Mouse (Mus musculus): ENCODE measurements around the gene Iqgap1. TPM values are rescaled to one million over a fixed set of nuclear protein-coding genes. Genes with fewer than 3 reads are reported as not detected.
"Not testable (repeated sequence)": the region's sequence is repeated elsewhere in the genome, so short reads cannot be mapped to it uniquely, and the experiment has no call there.

The Iqgap1 gene
- polyA plus RNA-seq, 1 experiment from 2014 or later, result 23.5 TPM

DNA sequence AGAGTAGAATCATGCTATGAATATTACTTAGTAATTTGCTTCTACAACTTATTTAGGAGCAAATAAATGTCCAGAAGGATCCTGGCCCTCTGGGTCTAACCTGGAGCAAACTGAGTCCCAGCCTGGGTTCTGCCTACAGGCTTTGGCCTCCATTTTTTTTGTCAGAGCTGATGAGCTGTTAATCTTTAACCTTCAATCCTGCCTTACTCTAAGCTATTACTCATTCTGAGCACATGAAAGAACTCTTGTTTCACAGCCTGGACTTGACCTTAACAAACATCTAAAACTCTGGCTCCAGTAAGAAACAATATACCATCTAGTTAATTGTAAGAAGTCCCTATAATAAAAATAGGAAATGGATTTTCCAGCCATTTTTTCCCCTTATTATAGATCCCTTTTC is 14.0 kb upstream of the Iqgap1 start:
- no peaks in the 10 kb centered on the region for H3K27me3 ChIP-seq (ENCODE audit: control insufficient read depth, insufficient read depth, low read length)
- no peak overlapping the region for H3K27ac ChIP-seq (ENCODE audit: low read depth, low read length)
- H3K9ac ChIP-seq (ENCODE audit: low read length), result no peak overlapping the region
- H3K9me3 ChIP-seq (ENCODE audit: control insufficient read depth, low read length), result no peaks in the 10 kb centered on the region
- ATAC-seq (ENCODE audit: low FRiP score) (no peak), DNase-seq (ENCODE audit: low spot score, missing footprints) (no peak)
- H3K4me1 ChIP-seq (ENCODE audit: control insufficient read depth, insufficient read depth, low read length), result no peaks in the 10 kb centered on the region
- H3K36me3 ChIP-seq (ENCODE audit: control insufficient read depth, insufficient read depth, low read length), result no peaks in the 10 kb centered on the region
- H3K4me3 ChIP-seq (ENCODE audit: low read depth, low read length), result no peak overlapping the region
- no peak overlapping the region for H3K4me2 ChIP-seq

DNA sequence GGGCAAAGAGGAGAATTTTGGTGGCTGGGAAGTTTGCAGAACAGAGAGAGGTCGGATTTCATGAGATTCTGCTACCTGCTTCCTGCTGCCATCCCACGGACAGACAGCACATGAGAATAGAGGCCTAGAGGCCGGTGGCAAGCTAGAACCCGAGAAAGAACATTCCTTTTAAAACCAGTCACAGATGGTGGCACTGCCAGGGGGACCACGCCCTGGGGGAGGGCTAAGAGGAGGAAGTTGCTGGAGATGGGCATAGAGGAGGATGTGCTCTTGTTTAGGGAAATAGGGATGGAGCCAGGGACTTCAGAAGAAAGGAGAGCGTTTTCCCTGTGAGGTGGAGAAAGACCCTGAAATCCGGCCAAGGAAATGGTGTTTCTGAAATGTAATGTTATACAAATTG is 12.5 kb upstream of the Iqgap1 start:
- no peak overlapping the region for H3K4me2 ChIP-seq
- H3K4me3 ChIP-seq (ENCODE audit: low read depth, low read length), result no peak overlapping the region
- H3K9me3 ChIP-seq (ENCODE audit: control insufficient read depth, low read length), result no peaks in the 10 kb centered on the region
- no peak overlapping the region for H3K27ac ChIP-seq (ENCODE audit: low read depth, low read length)
- ATAC-seq (ENCODE audit: low FRiP score) (no peak), DNase-seq (ENCODE audit: low spot score, missing footprints) (no peak)
- no peak overlapping the region for H3K9ac ChIP-seq (ENCODE audit: low read length)
- no peaks in the 10 kb centered on the region for H3K27me3 ChIP-seq (ENCODE audit: control insufficient read depth, insufficient read depth, low read length)
- WGBS, result 44% methylated on average over 7 of the region's 7 CpGs
- H3K4me1 ChIP-seq (ENCODE audit: control insufficient read depth, insufficient read depth, low read length), result no peaks in the 10 kb centered on the region
- H3K36me3 ChIP-seq (ENCODE audit: control insufficient read depth, insufficient read depth, low read length), result no peaks in the 10 kb centered on the region

DNA sequence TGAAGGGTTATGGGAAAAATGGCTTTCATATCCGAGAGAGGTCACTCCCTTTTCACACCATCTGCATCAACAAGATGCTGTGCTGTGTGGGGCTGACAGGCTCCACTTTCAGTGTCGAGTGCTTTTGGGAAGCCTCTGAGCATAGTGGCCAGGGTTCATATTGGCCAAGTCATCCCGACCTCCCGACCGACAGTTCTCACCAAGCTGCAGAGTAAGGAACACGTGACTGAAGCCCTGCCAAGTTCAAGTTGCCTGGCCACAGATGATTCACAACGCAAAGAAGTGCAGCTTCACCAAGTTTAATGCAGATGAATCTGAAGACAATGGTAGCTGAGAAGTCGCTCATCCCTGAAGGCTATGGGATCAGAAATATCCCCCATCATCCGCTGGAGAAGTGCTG is 12.0 kb upstream of the Iqgap1 start:
- Histone ChIP-seq H3K36me3 (ENCODE audit: control insufficient read depth, insufficient read depth, low read length) (no peaks in the 10 kb centered on the region), H3K9ac (ENCODE audit: low read length) (no peak overlapping the region), H3K4me1 (ENCODE audit: control insufficient read depth, insufficient read depth, low read length) (no peaks in the 10 kb centered on the region), H3K4me3 (ENCODE audit: low read depth, low read length) (no peak overlapping the region), H3K27ac (ENCODE audit: low read depth, low read length) (no peak overlapping the region), H3K27me3 (ENCODE audit: control insufficient read depth, insufficient read depth, low read length) (no peaks in the 10 kb centered on the region), H3K9me3 (ENCODE audit: control insufficient read depth, low read length) (no peaks in the 10 kb centered on the region), H3K4me2 (no peak overlapping the region)
- DNase-seq (ENCODE audit: low spot score, missing footprints), result no peak
- ATAC-seq (ENCODE audit: low FRiP score), result no peak
- 56% methylated on average over 9 of the region's 9 CpGs for WGBS

DNA sequence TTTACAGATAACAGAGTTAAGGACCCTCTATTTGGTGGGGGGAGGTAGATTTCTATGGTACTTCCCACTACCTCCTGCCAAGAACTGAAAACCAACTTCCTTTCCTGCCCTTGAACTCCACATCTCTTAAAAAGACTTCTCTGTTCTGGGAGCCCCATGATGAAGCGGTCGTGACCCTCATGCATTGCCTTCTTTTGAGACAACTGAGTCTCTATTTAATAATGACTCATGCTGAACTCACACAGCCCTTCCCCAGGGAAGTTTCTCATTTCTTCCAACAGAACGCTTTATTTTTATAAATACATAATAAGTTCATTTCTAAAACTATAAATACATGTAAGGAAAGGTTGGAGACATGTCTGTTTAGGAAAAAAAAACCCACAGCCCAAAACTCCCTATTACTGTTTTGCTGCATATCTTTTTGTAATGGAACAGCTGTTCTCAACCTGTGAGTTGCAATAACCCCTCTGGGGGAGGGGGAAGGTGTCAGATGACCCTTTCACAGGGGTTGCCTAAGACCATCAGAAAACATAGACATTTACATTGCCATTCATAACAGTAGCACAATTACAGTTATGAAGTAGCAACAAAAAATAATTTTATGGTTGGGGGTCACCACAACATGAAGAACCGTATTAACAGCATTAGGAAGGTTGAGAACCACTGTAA is 10.3 kb upstream of the Iqgap1 start:
- no peak overlapping the region for H3K4me3 ChIP-seq (ENCODE audit: low read depth, low read length)
- no peaks in the 10 kb centered on the region for H3K9me3 ChIP-seq (ENCODE audit: control insufficient read depth, low read length)
- no peaks in the 10 kb centered on the region for H3K4me1 ChIP-seq (ENCODE audit: control insufficient read depth, insufficient read depth, low read length)
- H3K27me3 ChIP-seq (ENCODE audit: control insufficient read depth, insufficient read depth, low read length), result no peaks in the 10 kb centered on the region
- no peak for ATAC-seq (ENCODE audit: low FRiP score)
- H3K9ac ChIP-seq (ENCODE audit: low read length), result no peak overlapping the region
- no peak overlapping the region for H3K27ac ChIP-seq (ENCODE audit: low read depth, low read length)
- H3K36me3 ChIP-seq (ENCODE audit: control insufficient read depth, insufficient read depth, low read length), result no peaks in the 10 kb centered on the region
- DNase-seq (ENCODE audit: low spot score, missing footprints), result no peak
- no peak overlapping the region for H3K4me2 ChIP-seq
- WGBS, result 81% methylated on average over 4 of the region's 4 CpGs

DNA sequence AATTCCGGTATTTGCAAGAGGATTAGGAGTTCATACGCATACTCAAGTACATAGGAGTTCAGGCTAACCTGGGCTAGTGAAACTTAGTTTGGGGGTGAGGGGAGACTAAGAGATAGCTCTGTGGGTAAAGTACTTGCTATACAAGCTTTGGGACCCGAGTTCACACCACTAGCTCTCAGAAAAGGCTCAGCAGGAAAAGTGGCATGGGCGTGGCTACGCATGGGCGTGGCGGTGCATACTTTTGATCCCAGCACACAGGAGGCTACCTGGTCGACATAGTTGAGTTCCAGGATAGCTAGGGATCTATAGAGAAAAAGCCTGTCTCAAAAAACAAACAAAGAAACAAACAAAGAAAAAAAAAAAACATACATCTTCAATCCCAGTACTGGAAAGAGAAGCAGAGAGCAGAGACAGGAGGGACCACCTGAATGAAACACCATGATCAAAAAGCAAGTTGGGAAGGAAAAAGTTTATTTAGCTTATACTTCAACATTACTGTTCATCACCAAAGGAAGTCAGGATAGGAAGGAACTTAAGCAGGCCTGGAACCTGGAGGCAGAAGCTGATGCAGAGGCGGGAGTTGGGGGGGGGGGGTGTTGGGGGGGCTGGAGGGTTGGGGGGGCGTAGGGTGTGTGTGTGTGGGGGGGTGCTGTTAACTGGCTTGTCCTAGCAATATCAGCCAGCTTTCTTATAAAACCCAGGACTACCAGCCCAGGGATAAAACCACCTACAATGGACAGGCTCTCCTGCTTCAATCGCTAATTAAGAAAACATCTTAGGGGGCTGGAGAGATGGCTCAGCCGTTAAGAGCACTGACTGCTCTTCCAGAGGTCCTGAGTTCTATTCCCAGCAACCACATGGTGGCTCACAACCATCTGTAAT is 8.1 kb upstream of the Iqgap1 start:
- H3K36me3 ChIP-seq (ENCODE audit: control insufficient read depth, insufficient read depth, low read length), result no peaks in the 10 kb centered on the region
- WGBS, result 38% methylated on average over 12 of the region's 12 CpGs
- no peaks in the 10 kb centered on the region for H3K9me3 ChIP-seq (ENCODE audit: control insufficient read depth, low read length)
- H3K27me3 ChIP-seq (ENCODE audit: control insufficient read depth, insufficient read depth, low read length), result no peaks in the 10 kb centered on the region
- H3K4me2 ChIP-seq, result no peak overlapping the region
- H3K27ac ChIP-seq (ENCODE audit: low read depth, low read length), result no peak overlapping the region
- H3K9ac ChIP-seq (ENCODE audit: low read length), result no peak overlapping the region
- no peak overlapping the region for H3K4me3 ChIP-seq (ENCODE audit: low read depth, low read length)
- H3K4me1 ChIP-seq (ENCODE audit: control insufficient read depth, insufficient read depth, low read length), result no peaks in the 10 kb centered on the region
- no peak for ATAC-seq (ENCODE audit: low FRiP score)
- DNase-seq (ENCODE audit: low spot score, missing footprints), result no peak

DNA sequence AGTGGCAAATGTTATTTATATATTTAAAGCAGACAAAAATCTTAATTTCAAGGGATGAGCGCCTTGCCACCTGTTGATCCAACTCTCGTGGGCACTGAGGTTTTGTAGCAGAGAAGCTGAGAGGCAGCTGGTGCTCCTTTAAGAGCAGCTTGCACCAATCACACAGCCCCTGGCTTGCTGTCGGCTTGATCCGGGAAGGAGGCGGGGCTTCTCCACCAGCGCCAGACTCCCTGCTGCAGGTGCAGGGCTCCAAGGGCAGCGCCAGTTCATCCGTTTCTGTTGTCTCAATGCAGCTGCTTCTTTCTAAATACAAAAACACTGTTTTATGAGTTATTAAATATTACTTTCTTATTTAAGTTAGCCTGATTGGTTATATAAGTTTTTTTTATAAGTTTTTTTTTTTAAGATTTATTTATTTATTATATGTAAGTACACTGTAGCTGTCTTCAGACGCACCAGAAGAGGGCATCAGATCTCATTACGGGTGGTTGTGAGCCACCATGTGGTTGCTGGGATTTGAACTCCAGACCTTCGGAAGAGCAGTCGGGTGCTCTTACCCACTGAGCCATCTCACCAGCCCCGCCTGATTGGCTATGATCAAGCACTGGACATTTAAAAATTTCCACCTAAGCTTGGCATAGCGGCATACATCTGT is 7.3 kb upstream of the Iqgap1 start:
- not testable (repeated sequence) for H3K4me1 ChIP-seq (ENCODE audit: control insufficient read depth, insufficient read depth, low read length); H3K27me3 ChIP-seq (ENCODE audit: control insufficient read depth, insufficient read depth, low read length); H3K27ac ChIP-seq (ENCODE audit: low read depth, low read length); H3K9me3 ChIP-seq (ENCODE audit: control insufficient read depth, low read length); H3K9ac ChIP-seq (ENCODE audit: low read length); H3K36me3 ChIP-seq (ENCODE audit: control insufficient read depth, insufficient read depth, low read length); H3K4me2 ChIP-seq; H3K4me3 ChIP-seq (ENCODE audit: low read depth, low read length)
- ATAC-seq (ENCODE audit: low FRiP score) (peak; percentile 83), DNase-seq (ENCODE audit: low spot score, missing footprints) (peak; percentile 90)
- WGBS, result 14% methylated on average over 13 of the region's 14 CpGs

DNA sequence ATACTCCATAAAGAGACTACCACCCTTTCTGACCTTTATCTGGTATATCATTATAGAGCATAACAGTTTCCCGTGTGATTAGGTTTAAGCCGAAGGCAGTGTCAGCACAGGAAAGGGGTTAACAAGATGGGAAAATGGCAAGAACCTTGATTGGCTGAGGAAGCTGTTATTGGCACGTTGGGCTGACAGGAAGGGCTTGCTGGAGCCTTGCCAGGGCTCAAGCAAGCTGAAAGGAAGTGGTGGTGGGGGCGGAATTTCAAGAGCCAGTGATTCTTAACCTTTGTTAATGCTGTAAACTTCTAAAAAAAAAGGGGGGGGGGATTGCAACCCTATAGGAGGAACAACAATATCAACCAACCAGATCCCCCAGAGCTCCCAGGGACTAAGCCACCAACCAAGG is 6.4 kb upstream of the Iqgap1 start:
- WGBS, result 59% methylated on average over 4 of the region's 4 CpGs
- H3K27ac ChIP-seq (ENCODE audit: low read depth, low read length), result no peak overlapping the region
- no peaks in the 10 kb centered on the region for H3K27me3 ChIP-seq (ENCODE audit: control insufficient read depth, insufficient read depth, low read length)

DNA sequence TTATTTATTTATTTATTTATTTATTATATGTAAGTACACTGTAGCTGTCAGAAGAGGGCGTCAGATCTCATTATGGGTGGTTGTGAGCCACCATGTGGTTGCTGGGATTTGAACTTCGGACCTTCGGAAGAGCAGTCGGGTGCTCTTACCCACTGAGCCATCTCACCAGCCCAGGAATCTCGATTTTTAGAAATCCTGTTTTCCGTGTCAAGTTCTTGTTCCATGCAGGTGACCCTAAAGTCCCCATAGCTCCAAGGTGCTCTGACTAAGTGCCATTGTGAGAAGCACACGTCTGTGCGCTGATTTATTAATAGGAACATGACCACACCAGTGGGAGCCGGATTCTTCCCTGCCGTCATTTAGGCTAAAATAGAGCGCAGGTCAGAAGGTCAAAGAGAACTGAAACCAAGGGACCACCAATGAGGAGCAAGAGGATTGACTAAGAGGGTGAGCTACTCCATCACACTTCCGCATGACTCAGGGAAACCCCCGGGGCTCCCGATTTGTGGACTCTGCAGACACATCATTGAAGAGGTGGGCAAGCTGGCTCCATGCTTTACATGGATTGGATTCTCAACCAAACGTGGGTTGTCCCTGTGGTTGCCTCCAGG is 4.5 kb upstream of the Iqgap1 start:
- no peak for ATAC-seq (ENCODE audit: low FRiP score)
- 89% methylated on average over 15 of the region's 15 CpGs for WGBS

More for the DNA sequence above, 6.4 kb upstream of the Iqgap1 start:
- Histone ChIP-seq H3K4me1 (ENCODE audit: control insufficient read depth, insufficient read depth, low read length) (no peaks in the 10 kb centered on the region), H3K9ac (ENCODE audit: low read length) (no peak overlapping the region), H3K9me3 (ENCODE audit: control insufficient read depth, low read length) (no peaks in the 10 kb centered on the region), H3K36me3 (ENCODE audit: control insufficient read depth, insufficient read depth, low read length) (no peaks in the 10 kb centered on the region), H3K4me3 (ENCODE audit: low read depth, low read length) (no peak overlapping the region), H3K4me2 (no peak overlapping the region)
- ATAC-seq (ENCODE audit: low FRiP score) (no peak), DNase-seq (ENCODE audit: low spot score, missing footprints) (no peak)

More for the DNA sequence above, 4.5 kb upstream of the Iqgap1 start:
- H3K4me3 ChIP-seq (ENCODE audit: low read depth, low read length), result no peak overlapping the region
- no peaks in the 10 kb centered on the region for H3K4me1 ChIP-seq (ENCODE audit: control insufficient read depth, insufficient read depth, low read length)
- no peak overlapping the region for H3K9ac ChIP-seq (ENCODE audit: low read length)
- no peaks in the 10 kb centered on the region for H3K9me3 ChIP-seq (ENCODE audit: control insufficient read depth, low read length)
- no peak overlapping the region for H3K27ac ChIP-seq (ENCODE audit: low read depth, low read length)
- H3K27me3 ChIP-seq (ENCODE audit: control insufficient read depth, insufficient read depth, low read length), result no peaks in the 10 kb centered on the region
- H3K4me2 ChIP-seq, result no peak overlapping the region
- no peaks in the 10 kb centered on the region for H3K36me3 ChIP-seq (ENCODE audit: control insufficient read depth, insufficient read depth, low read length)
- no peak for DNase-seq (ENCODE audit: low spot score, missing footprints)
